Mouse (Mus musculus): ENCODE data around the gene Pik3r1.

DNA sequence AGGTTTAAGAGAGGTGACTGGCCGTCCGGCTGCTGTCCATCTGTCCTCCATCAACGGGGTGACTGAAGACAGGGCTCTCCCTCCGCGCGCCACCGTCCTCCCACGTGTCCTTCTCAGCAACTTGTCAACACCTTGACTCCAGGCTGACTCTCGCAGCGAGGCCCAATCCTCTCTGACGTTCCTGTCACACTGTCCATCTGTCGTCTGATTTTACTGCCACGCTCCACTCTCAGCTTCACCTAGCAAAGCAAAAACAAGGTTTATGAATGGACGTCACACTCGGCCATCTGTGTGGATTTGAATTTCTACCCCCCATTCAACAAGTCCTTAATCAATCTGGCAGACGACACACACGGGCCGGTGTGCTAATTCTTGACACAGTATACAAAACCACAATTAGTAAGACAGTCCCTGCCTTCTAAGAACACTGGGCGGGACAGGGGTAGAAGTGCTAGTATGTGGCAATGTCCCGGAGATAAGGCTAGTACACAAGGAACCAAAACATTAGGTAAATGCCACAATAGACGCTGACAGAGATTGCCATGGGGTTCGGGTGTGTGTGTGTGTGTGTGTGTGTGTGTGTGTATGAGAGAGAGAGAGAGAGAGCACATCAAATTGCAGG, 10.1 kb downstream of the Pik3r1 start:
- TF ChIP-seq CTCF (IDR thresholded peaks at IDR 0.05; ENCODE audit: low read depth) (no peak), EP300 (IDR thresholded peaks at IDR 0.05; ENCODE audit: low read depth) (no peak)

Measured in heart, postnatal 0 days (tissue).